Mouse (Mus musculus) skeletal muscle tissue, adult 2 months (tissue): ENCODE measurements around the gene Dhx38.

Experiments
- DNase-seq: peaks from one replicate; pipeline ENCODE4 v3.0.0-alpha.2; 2012; ENCODE audit warnings: low read depth, low spot score

Dhx38 gene

DNA sequence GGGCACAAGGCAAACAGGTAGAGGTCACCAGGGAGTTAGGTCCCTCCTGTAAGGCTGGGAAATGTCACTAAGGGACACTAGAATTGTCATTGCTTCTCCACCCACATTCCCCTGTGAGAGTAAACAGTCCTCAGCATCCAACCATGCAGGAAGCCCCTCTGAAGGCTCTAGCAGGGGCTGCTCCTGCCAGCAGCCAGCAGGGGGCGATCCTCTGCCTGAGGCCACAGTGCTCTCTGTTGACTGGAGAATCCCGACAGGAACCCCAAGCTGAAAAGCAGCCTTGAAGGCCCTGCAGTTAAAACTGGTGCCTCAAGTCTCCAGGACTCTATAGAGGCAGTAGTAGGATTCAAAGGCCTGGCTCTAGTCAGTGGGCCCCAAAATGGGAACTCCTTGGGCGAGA is 14.0 kb downstream of the Dhx38 start:
- DNase-seq: no peak

DNA sequence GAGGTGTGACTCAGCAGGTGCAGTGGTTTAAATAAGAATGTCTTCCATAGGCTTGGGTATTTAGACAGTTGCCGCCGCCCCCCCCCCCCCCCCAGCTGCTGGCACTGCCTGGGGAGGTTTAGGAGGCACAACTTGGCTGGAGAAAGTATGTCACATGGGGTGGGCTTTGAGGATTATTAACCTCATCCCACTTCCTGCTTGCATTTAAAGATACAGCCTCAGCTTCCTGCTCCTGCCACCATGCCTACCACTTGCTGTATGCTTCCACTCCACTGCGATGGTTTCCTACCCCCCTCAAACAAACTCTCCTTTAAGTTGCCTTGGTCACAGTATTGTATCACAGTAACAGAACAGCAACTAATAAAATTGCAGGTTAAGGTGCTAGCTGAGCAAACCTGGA is 21.6 kb downstream of the Dhx38 start:
- no peak for DNase-seq

DNA sequence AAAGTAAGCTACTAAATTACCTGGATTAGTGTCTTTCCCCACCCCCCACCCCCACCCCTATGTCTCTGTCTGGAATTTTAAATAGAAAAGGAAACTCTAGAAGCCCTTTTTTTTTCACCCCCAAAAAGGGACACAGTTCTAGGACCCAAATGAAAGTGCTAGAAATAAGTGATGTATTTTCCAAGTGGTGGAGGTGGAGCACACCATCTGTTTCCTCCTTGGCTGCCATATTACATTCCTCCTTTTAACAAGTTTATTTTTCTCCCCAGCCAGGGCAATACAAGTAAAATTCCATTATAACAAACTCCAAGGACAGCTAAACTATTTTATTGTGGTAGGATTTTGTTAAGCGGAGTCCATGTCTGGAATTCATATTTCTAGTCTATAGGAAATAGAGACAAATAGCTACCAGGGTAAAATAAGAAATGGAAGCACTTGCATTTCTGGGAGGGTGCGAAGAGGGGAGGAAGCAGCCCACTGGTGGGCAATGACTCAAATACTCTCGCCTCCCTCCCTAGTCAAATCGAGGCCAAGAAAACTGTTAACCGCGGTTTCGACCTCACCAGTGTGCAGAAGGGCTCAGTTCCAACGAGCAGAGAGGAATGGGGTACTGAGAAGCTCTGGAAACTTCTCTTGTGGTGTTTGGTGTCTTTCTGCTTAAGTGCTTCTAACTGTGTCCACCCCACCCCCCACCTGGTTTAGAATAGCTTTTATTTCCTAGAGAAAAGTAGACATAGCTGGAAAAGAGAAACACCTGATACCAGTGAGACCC is 22.7 kb downstream of the Dhx38 start:
- DNase-seq: no peak

DNA sequence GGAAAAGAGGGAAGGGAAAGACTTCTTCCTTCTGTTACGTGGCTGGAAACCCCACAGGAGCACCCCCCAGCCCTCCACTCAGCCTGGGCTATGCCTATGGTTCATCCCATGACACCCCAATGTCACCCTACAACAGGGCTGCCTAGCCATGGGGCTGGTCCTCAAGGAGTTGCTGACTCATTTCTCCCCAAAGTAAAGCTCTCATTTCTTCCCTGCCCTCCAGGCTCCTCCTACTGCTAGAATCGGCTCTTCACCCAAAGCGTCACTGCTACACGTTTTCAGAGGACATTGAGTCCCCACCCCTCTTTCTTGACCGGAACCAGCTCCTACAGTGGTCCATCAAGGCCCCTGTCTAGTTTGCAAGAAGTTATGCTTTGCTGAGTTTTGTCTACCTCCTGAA is 23.5 kb downstream of the Dhx38 start:
- DNase-seq: no peak

DNA sequence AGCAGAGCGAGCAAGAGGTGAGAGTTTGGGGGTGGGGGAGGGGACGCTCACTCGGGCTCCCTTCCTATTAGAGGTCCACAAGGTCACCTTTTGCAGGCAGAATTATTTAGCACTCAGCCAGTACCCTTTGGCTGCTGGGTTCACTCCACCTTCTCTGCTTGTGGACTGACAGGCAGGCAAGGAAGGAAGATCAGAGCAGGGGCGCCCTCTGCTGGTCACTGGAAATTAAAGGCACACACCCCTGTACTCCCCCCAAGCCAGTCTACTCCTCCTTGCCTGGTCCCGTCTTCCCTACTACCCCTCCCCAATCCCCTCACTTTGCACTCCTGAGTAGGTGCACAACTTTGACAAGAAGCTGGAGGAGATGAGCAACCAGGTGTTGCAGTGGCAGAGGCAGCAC is 29.0 kb downstream of the Dhx38 start:
- DNase-seq: peak; percentile 35

DNA sequence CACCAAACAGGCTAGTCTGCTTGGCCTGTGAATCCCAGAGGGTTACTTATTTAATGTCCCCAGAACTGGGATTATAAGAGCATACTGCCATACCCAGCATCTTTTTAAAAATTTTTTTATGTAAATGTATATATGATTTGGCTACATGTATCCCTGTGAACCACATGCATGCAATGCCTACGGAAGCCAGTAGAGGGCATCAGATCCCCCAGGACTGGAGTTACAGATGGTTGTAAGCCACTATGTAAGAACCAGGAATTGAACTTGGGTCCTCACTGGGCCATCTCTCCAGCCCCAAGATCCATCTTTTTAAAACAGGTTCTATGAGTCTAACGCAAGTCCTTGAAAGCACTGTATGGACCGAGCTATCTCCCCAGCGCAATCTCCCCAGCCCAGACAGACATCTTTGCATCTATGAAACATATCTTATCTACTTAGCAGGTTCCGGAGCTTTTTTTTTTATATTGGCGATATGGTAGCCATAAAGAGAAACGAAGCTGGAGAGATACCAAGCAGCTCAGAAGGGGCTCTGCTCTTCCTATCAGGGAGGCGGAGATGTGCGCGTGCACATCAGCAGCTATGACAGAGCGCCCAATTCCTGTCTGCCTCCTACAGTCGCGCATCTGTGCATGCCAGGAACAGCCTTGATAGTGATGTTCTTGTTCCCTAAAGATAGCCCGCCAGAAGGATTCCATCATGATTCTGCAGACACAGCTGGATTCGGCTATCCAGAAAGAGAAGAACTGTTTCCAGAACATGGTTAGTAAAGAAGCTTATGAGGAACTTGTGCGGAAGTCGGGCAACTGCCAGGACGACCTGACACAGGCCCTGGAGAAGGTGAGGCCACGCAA is 30.3 kb downstream of the Dhx38 start:
- no peak for DNase-seq

DNA sequence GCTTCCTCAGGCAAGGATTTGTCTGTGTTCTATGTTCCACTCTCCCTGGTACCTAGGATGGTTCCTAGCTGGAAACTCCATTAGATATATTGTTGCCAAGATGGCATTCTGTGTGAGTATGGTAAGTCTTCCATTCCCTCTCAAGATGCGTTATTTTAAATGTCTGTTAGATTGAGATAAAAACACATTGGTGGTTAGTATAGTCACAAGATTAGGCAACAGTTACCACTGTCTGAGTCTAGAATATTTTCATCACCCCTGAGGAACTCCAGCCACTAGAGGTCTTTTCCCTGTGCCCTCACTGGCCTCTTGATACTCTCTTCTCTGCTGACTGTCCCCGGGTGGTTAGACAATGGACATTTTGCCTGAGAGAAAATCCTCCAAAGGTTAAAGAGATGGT is 41.7 kb downstream of the Dhx38 start:
- no peak for DNase-seq

DNA sequence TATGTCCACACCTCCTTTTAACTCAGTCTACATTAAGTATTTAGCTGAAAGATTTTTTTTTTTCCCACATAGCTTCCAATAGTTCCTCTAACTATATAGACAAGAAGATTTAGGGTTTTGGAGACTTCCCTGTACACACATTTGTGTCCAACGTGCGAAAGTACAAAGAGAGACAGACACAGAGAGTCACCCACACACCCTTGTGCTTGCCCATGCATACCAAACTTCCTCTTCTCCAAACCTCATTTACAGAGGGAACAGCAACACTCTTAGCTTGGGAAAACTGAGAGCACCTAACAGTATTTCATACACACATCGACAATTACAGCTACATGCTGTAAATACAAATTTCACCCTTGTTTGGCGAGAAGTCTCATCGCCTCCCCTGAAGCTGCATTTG is 60.1 kb downstream of the Dhx38 start:
- no peak for DNase-seq

DNA sequence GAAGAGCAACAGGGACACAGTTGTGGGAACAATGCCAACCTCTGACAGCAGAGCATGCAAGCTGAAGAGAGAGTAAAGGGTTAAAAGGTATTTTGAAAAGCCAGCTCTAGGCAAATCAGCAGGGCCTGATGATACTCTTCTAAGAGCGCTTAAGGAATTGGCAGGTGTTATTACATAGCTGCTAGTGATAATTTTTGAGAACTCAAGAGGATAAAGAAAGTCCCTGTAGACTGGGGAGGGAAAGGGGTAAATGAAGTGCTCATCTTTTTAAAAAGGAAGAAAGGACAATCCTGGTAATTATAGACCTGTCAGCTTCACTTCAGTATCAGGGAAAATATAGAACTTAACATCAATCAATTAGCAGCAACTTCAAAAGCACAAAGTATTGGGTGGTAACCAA is 62.1 kb downstream of the Dhx38 start:
- DNase-seq: no peak

DNA sequence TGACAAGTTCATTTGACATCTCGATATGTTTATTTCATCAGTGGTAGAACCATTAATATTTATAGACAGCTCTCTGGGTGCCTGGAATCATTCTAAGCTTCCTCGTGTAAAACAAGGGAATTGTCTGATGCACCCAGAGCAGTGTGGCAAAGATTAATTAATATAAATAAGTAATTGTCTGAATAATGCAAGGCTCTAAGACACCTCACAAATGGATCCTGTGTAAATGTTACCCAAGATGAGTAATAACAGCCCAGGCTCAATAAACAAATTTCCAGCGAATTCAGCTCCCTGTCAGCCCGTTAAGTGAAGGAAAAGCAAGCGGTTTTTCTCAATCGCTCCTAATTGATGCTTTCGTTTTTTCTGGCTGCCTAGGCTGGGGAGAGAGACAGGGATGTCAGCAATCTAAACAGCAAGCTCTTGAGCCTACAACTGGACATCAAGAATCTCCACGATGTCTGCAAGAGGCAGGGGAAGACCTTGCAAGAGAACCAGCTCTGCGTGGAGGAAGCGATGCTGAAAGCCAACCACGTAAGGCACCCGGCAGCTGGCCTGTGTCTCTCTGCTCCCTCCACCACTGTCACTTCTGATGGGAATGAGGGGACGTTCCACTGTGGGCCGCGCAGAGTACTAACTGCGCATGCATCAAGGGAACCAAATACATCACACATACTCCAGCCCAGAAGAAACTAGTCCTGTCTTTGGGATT is 66.5 kb downstream of the Dhx38 start:
- no peak for DNase-seq
